Mouse (Mus musculus) layer of hippocampus, postnatal 14 days (tissue): ENCODE results near the gene Degs1. TPM values are rescaled to one million over a fixed set of nuclear protein-coding genes. Genes with fewer than 3 reads are reported as not detected.

Source experiments
- DNase-seq, 2 experiments: peaks; one replicate each; pipeline ENCODE4 v3.0.0; 2021 to 2022; ENCODE audit warnings: low spot score in 2 of 2, mixed read lengths in 1 of 2
- total RNA-seq, 2 experiments: library from RNA; stranded (reverse); gene quantifications; 2 replicates each; pipeline ENCODE4 v1.2.3; 2021

Gene Degs1
- total RNA-seq, 2 experiments from 2014 or later = 80.8 to 93.6 TPM

- DNase-seq = no peak
Observed at GRCm38 (mm10) chr1:182227141-182227963, 55.3 kb downstream of the Degs1 start.

- DNase-seq = no peak
Observed at GRCm38 (mm10) chr1:182226261-182226660, 56.3 kb downstream of the Degs1 start.

Other genes with a start within 250 kb of the Degs1 start
- 10 to 100 TPM; 58.8 to 61.2 TPM for gene Srp9, start 158.1 kb downstream of the Degs1 start, total RNA-seq
- gene Vmn1r1, start 118.3 kb downstream of the Degs1 start, total RNA-seq = not detected
- 10 to 100 TPM; 40.6 to 45.2 TPM for gene Fbxo28, start 58.8 kb upstream of the Degs1 start, total RNA-seq
- gene Trp53bp2, start 126.4 kb upstream of the Degs1 start, total RNA-seq = 10 to 100 TPM; 27.2 to 30.5 TPM
- gene Capn2, start 234.8 kb upstream of the Degs1 start, total RNA-seq = 10 to 100 TPM; 67.8 to 69.2 TPM